Mouse (Mus musculus) heart, adult 2 months (tissue): ENCODE results near the gene Camsap2.

Experiments
- CTCF ChIP-seq: fragments of 200-600 bp; IDR thresholded peaks from 2 replicates; pipeline ENCODE4 v1.8.1; 2022; ENCODE audit warnings: antibody characterized with exemption, mild to moderate bottlenecking, moderate library complexity
- POLR2A ChIP-seq: fragments of 200-500 bp; IDR thresholded peaks from 2 replicates; pipeline ENCODE4 v1.6.1; 2011; ENCODE audit warnings: mild to moderate bottlenecking, low read depth, low read length, control low read depth; ENCODE audit not compliant: insufficient read depth

- TF ChIP-seq CTCF (no peak), POLR2A (no peak)
Measured at GRCm38 (mm10) chr1:136322331-136322730, 23.6 kb downstream of the Camsap2 start.
